Mouse (Mus musculus) hindlimb bud, embryonic 11.5 days (tissue): ENCODE measurements around the gene Tubgcp3.
"Not testable (repeated sequence)": the region's sequence is repeated elsewhere in the genome, so short reads cannot be mapped to it uniquely, and the experiment has no call there.

Experiments used
- DNase-seq: peaks from one replicate; pipeline ENCODE4 v3.0.0-alpha.2; 2012; ENCODE audit warnings: low read depth, low spot score; ENCODE audit errors: extremely low spot score

The Tubgcp3 gene

DNA sequence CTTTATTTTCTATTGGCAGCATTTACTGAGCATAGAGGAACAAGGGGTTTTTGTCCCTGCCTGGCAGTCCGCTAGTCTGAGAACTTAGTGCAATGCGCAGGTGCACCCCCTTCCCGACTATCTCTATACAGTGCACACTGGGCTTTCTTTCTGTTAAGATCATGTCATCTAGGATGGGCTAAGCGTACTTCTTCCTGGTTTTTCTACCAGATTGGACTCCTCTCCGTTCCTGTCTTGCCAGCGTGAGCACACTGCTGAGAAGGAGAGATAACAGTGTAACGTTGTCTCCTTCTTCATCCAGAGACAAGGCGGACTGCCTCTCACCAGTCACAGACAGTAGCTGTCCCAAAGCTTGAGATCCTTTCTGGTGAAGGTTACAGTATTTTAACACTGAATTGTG, 27.7 kb downstream of the Tubgcp3 start:
- no peak for DNase-seq

GRCm38 (mm10) chr8:12641527-12641926, 30.5 kb downstream of the Tubgcp3 start:
- no peak for DNase-seq

GRCm38 (mm10) chr8:12638446-12638845, 33.6 kb downstream of the Tubgcp3 start:
- DNase-seq = no peak

DNA sequence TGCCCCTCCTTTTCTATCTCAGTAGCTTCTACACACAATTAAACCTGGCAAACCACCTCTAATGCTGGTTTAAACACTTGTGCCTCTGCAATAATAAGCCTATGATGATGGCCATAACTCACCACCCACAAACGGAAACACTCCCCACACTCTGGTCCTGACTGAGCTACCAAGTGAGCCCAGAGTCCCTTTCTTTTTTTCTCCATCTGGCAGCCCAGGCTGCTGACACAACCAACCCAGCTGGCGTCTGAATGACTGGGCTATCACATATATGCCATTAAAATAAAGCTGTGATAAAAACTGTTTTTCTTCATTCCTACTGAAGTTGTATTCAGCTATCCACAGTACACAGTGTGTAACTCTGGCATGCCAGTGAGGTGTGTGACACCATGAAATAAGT, 36.7 kb downstream of the Tubgcp3 start:
- DNase-seq = no peak

- DNase-seq = no peak
These were observed 43.0 kb downstream of the Tubgcp3 start for GRCm38 (mm10) chr8:12629079-12629478.

DNA sequence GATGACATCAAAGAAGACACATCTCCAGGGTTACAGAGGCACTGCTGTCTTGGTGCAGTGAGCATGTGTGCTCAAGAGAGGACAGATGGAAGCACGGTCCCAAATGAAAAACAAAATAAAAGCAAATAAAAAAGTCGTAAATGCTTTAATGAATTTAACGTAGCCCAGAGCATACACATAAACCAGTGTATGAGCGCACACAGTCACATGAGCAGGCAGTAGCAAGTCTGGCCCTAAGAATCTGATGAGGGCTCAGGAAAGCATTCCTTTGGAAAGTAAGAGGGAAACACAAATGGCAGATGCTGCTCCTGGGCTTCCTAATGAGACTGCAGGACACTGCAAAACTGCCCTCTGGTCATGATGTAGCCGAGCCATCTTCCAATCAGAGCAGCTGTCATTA, 46.2 kb downstream of the Tubgcp3 start:
- DNase-seq = no peak

DNA sequence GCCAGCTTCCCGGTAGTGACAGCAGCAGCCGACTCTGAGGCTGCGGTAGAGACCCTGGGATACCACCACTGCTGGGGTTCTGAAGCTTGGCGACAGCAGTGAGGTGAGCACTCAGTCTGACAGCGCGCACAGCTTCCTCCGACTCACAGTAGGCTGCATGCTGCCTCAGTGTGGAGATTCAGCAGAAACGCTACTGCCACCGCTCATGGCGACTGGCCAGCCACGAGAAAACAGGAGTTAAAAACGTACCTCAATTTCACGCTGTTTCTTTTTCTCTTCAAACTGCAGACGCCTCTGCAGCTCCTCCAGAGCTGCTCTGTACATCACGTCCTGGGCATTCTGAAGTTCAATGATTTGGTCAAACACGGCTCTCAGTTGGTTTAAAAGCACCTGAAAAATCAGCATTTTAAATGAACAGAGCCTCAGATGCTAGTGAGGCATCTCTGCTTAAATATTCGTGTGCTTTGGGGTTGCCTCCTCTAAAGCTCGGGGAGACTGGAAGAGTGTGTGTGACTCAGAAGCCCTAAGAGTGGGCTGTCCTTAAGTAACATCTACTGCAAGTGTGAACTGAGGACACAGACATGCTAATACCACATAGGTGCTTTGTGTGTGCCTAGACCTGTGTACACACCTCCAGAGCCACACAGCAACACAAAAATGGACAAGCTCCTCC, 50.4 kb downstream of the Tubgcp3 start:
- DNase-seq = no peak

DNA sequence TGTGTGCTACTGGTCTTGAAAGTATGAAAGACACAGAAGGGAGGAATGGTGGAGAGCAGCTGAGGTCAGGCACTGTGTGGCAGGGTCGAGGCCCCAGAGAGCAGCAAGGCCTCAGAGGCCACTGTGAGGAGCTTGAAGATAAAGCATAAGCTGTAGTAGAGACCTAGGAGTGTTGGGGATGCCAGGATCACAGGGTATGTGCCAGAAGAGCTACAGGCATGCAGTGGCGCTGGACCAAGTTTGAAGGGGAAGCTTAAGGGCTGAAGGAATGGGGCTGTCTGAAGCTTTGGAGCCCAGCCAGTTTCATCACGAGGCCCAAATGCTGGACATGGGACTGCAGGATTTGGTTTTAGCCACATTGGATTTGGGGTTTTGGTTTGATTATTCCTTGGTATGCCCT, 54.7 kb downstream of the Tubgcp3 start:
- DNase-seq = not testable (repeated sequence)

DNA sequence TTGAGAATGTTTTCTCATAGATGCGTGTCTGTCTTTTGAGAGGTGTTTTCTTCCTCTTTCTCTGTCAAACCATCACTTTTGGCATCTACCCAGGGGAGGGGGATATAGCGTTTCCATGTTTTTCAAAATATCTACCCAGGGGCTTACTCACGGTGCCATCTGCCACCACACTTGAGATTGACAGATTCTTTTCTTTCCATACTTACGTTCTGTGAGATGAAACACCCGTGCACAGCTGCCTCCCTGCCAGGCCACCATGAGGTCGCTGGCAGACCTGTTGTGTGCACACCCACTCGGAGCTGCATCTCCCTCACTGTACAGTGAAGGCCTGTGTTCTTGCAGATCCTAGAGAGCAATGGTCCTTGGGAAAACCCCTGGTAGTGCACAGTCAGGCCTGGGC, 58.8 kb downstream of the Tubgcp3 start:
- DNase-seq = no peak

- DNase-seq = no peak
These were observed 62.1 kb downstream of the Tubgcp3 start for GRCm38 (mm10) chr8:12609752-12610449.

- no peak for DNase-seq
These were observed 63.2 kb downstream of the Tubgcp3 start for GRCm38 (mm10) chr8:12608810-12609209.

DNA sequence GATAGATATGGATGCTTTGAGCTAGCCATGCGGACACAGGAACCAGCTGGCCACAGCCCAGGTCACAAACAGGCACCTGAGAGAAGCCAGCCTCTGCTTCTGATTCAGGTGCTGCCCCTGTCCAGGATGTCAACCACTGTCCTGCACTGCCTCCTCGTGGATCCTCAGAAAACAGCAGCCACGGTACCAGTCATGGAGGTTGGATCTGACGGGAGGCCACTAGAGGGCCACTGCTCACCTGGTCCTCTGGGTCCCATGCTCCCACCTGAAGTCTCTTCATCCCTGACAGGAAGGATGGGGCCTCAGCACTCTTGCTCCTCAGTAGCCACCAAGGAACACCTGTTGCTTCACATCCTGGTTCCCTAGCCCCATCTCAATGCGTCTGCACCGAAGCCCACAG, 64.8 kb downstream of the Tubgcp3 start:
- DNase-seq = peak; percentile 41

- no peak for DNase-seq
These were observed 88.3 kb downstream of the Tubgcp3 start for GRCm38 (mm10) chr8:12583785-12584184.

GRCm38 (mm10) chr8:12579339-12579999, 92.6 kb downstream of the Tubgcp3 start:
- DNase-seq = not testable (repeated sequence)

- DNase-seq = no peak
These were observed 95.3 kb downstream of the Tubgcp3 start for GRCm38 (mm10) chr8:12576739-12577138.

GRCm38 (mm10) chr8:12576003-12576402, 96.0 kb downstream of the Tubgcp3 start:
- DNase-seq = no peak

- DNase-seq = no peak
These were observed 99.1 kb downstream of the Tubgcp3 start, which contains the start of gene Spaca7 for GRCm38 (mm10) chr8:12572814-12573534. TSS of gene Spaca7 (plus strand) at chr8:12573029.

DNA sequence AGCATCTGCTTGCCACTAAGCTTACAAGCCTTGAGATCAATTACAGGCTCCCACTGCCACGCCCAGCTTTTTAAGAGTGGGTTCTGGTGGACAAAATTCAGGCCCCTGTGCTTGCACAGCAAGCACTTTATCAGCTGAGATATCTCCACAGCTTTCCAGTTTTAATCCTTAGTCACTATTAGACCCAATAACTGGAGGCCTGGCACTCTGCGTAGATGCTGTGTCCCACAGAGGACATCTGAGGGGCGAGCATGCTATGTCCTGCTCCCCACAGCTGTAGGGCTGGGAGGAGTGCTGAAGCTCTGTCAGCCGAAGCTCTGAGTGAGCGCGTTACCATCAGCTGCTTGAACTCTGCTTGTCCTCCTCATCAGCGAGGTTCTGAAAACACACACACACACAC, 105.5 kb downstream of the Tubgcp3 start:
- DNase-seq = no peak

- DNase-seq = no peak
These were observed 106.6 kb downstream of the Tubgcp3 start for GRCm38 (mm10) chr8:12565488-12565887.

DNA sequence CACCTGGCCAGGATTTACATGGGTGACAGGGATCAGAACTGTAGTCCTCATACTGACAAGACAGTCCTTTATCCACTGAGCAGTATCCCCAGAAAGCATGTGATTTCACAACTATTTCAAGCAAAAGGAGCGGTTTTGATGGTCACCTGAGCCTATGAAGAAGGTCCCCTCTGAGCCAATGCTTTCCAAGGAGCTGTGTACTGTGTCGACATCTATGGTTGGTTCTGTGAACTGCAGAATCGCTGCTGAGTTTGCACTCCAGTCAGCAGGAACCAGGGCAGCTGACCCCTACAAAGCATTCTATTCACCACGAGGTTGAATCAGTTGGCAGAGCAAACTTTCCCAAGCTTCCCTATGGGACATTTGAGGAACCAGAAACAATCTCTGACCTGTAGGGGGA, 107.7 kb downstream of the Tubgcp3 start:
- DNase-seq = peak; percentile 33
